Mouse (Mus musculus) liver, adult 10 weeks (tissue): ENCODE results near the gene Pde4a. TPM values are rescaled to one million over a fixed set of nuclear protein-coding genes. Genes with fewer than 3 reads are reported as not detected.

Experiments used
- polyA plus RNA-seq: library from polyadenylated mRNA; stranded (reverse); fragments of 350-450 nt; fragmentation: Illumina TruSeq; extraction: RNeasy Lipid Tissue Mini Kit (QIAGEN cat#74804); gene quantifications from one replicate; pipeline ENCODE4 v1.2.3, GENCODE M21; 2014; ENCODE audit warnings: low read depth, low replicate concordance

The Pde4a gene
- 0.69 TPM for polyA plus RNA-seq

DNA sequence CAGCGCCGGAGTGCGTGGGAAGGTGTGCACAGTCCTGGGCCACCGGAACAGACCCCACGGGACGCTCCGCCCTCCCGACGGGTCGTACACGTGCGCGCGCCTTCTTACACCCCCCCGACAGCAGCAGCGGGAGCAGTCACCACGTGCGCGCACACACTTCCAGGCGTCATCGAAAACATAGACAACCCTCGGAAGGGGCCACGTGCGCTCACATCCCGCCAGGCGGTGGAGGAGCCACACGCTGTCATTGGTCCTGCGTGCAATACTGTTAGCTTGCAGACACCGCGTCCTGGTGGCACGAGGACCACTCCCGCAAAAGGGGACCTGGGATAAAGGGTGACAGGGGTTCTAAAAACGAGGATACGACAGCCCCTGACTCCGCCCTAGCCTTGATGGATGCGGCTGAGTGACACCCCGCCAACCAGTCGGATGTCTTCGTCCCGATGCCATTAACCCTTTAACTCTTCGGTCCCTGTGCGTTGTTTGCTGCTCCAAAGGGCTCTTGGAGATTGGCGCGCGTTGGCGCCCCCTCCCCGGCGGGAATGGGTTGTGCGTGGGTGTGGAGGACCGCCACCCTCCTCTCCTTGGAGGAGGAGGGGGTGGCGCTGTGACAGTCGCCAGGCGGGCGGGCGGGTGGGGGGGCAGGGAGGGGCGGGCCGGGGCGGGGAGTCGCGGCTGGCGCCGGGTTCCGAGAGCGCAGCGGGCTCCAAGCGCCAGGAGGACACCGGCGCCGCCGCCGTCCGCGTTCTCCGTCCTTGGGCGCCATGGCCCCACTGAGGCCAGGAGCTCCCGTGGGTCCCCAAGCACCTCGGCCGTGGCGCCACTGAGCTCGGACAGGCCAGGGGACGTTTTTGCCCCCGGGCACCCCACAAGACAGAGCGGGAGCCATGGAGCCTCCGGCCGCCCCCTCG is at the start of gene Pde4a:
Pde4a (plus strand) TSS at position 674 of the 911 bp plus-strand sequence.

DNA sequence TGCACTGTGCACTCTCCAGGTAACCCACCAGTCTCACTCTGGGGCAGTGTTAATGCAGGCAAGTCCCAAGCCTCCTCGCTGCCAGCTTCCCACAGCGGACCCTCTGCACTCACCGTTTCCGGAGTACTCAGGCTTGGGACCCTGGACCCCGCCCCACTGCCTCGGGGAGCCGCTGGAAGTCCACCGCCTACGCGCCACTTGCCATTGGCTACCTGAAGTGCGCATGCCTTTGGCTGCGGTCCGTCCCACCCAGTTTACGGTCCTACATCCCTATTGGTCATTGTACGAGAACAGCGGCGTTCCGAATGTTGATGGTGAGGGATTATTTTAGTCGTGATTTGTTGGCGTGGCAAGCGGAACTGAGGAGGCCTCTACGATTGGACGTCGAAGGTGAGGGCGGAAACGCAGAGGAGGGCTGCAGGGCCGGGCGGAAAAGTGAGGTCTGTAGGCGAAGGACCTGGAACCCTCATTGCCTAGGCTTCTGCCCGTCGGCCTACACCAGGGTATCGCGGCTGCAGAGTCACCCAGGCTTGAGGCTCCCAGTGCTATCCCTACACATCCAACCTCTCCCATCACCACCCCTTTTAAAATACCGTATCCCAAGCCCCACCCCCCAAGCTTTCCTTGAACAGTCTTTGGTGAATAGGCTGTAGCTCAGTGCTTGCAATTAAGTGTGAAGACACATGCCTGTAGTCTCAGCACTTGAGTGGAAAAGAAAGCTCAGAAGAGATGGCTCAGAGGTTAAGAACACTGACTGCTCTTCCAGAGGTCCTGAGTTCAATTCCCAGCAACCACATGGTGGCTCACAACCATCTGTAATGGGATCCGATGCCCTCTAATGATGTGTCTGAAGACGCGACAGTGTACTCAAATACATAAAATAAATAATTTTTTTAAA is 34.2 kb upstream of the Pde4a start, which contains the start of gene Tyk2:
Tyk2 (minus strand) TSS at position 185 of the 898 bp plus-strand sequence.

DNA sequence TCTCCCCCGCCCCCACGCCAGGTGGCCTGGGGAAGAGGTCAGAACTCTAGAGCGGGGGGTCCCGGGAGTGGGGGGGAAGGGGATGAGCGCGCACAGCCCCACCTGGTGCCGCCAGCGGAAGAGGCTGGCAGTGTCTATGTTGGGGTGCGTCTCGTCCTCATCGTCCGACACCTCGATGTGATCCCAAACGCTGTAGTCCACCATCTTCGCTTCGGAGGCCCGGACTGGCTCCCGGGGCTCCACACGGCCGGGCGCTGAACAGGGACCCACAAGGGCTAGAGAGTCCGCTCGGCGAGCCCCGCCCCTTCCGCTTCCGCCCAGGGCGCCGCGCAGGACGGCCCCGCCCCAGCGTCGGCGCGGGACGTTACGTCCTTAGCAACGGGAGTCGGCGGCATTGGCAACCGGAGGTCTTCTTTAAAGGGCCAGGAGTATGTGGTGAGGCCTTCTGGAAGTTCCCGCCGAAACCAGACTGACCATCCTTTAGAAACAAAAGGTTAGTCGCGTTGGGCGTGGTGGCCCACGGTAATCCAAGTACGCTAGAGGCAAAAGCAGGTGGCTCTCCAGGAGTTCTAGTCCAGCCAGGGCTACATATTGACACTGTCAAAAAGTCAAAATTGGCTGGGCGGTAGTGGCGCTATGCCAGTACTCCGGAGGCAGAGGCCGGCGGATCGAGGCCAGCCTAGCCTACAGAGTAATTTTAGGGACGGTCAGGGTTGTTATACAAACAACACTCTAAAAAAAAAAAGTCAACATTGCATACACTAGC is 15.7 kb upstream of the Pde4a start, which contains the start of gene Cdc37:
Cdc37 (minus strand) TSS at position 329 of the 766 bp plus-strand sequence.

DNA sequence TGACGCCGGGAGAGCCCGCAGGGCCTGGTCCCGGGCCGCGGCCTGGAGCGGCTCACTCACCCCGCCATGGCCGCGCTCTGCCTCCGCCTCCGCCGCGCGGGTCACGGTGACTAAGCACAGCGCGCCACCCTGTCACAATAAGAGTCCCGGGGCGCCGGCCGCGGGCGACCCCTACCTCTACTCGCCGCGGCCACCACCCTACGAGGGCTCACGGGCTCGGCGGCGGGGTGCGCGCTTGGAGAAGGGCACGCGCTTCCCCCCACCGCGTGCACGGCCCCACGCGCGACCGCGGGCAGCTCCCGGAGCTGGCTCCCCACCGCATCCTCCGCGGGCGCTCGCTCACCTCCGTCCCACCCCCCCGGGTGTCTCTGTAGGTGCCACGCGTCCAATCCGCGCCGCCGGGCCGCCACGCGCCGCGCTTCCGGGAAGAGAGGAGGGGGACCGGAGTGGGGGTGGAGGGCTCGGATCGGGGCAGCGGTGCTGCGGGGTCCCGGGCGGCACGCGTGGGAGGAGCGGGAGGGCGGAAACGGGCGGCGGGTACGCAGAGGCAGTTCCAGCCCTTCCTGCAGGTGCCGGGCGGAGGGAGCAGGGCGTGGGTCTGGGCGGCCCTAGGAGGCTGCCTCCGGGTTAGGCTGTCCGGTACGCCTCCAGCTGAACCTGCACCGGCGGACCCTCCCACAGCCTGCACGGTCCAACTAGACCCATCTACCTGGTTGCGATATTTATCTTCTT is 73.4 kb downstream of the Pde4a start, which contains the start of gene Keap1:
Keap1 (minus strand) TSS at position 629 of the 732 bp plus-strand sequence.

DNA sequence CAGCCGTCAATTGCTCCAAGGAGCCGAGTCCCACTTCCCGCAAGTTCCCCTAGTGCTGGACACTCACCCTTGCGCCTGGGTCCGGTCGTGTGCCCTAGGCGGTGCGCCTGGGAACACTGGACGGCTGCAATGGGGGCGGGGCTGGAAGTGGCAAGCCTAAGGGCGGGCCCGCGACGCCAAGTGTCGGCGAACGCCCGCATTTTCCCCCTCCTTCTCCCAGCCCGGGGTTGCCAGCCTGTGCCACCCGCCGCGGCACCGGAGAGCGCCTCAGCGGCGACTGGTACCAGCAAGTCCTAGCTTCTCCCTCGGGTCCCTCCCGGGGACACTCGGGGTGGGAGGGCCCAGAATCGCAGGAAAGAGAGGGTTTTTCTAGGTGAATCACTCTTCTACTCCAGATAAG is 82.8 kb downstream of the Pde4a start, which contains the start of gene S1pr5:
S1pr5 (minus strand) TSS at position 118 of the 400 bp plus-strand sequence.

Other genes with a start within 250 kb of the Pde4a start
- 1.5 TPM for gene Dnmt1, start 205.8 kb upstream of the Pde4a start, polyA plus RNA-seq
- 0.48 TPM for gene S1pr2, start 188.9 kb upstream of the Pde4a start, polyA plus RNA-seq
- 1.0 TPM for gene Mrpl4, start 163.0 kb upstream of the Pde4a start, polyA plus RNA-seq
- 3.1 TPM for gene Icam1, start 149.7 kb upstream of the Pde4a start, polyA plus RNA-seq
- not detected for gene Icam4, start 136.3 kb upstream of the Pde4a start, polyA plus RNA-seq
- gene Icam5, start 133.6 kb upstream of the Pde4a start, polyA plus RNA-seq = not detected
- gene Zglp1, start 98.6 kb upstream of the Pde4a start, polyA plus RNA-seq = not detected
- gene Gm49373, start 92.6 kb upstream of the Pde4a start, polyA plus RNA-seq = not detected
- 2.0 TPM for gene Fdx1l, start 92.1 kb upstream of the Pde4a start, polyA plus RNA-seq
- gene Gm38431, start 73.7 kb upstream of the Pde4a start, polyA plus RNA-seq = 0.11 TPM
- 3.2 TPM for gene Raver1, start 73.7 kb upstream of the Pde4a start, polyA plus RNA-seq
- 2.3 TPM for gene Tyk2, start 34.5 kb upstream of the Pde4a start, polyA plus RNA-seq
- 14.0 TPM for gene Cdc37, start 15.7 kb upstream of the Pde4a start, polyA plus RNA-seq
- gene Keap1, start 73.6 kb downstream of the Pde4a start, polyA plus RNA-seq = 6.6 TPM
- 2.5 TPM for gene S1pr5, start 82.7 kb downstream of the Pde4a start, polyA plus RNA-seq
- gene Atg4d, start 99.6 kb downstream of the Pde4a start, polyA plus RNA-seq = 2.4 TPM
- gene Kri1, start 122.3 kb downstream of the Pde4a start, polyA plus RNA-seq = 2.3 TPM
- 0.74 TPM for gene Cdkn2d, start 125.7 kb downstream of the Pde4a start, polyA plus RNA-seq
- gene Ap1m2, start 146.6 kb downstream of the Pde4a start, polyA plus RNA-seq = not detected
- gene Slc44a2, start 155.0 kb downstream of the Pde4a start, polyA plus RNA-seq = 3.2 TPM
- gene Ilf3, start 202.2 kb downstream of the Pde4a start, polyA plus RNA-seq = 4.7 TPM
- gene Qtrt1, start 246.1 kb downstream of the Pde4a start, polyA plus RNA-seq = not detected